Mouse (Mus musculus) G1E-ER4 (cell line): ENCODE measurements around the gene Smarcb1. TPM values are rescaled to one million over a fixed set of nuclear protein-coding genes. Genes with fewer than 3 reads are reported as not detected.

Source experiments
- GATA1 ChIP-seq: IDR thresholded peaks from one replicate; pipeline ENCODE4 v1.8.0; 2012; ENCODE audit warnings: low read length, inconsistent platforms
- polyA plus RNA-seq: library from polyadenylated mRNA; stranded (reverse); fragments of >175 nt; gene quantifications from 2 replicates; pipeline ENCODE4 v1.2.3, GENCODE M21; 2012

Gene Smarcb1
- polyA plus RNA-seq, result 253 and 299 TPM in 2 replicates

- no peak for TF ChIP-seq GATA1
Measured at GRCm38 (mm10) chr10:75921026-75921725, at the start of gene Smarcb1. Gene Smarcb1, minus strand, starts transcription at chr10:75921617.

- TF ChIP-seq GATA1, result no peak
Measured at GRCm38 (mm10) chr10:75954381-75954811, 33.0 kb upstream of the Smarcb1 start, which contains the start of gene Gm5134. Gene Gm5134, plus strand, starts transcription at chr10:75954514.

DNA sequence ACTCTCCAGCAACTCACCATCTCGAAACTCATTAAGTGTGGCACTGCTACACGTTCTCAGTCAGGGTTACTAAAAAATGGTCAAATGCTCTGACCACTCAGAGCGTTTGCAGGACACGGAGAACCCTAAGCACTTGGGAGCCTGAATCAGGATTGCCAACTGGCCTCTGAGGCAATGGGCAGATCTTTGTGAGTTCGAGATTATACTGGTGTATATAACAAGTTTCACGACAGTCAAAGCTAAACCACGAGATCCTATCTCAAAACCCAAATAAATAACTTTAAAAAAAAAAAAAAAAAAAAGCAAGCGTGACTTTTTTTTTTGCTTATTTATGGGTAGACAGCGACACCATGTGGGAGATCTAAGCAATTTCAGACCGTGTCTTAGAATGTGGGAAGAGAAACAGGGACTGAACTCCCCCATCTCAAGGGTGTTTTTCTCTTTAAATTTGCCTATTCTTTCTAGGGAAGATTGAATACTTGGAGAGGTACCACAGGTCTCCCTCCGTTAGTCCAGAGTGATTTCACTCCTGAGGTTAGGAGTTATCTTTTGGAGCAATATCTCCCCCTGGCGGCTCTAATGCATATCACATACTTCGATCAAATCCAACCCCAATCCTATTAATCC lies 30.1 kb upstream of the Smarcb1 start:
- TF ChIP-seq GATA1, result no peak

GRCm38 (mm10) chr10:75950791-75951210 lies 29.4 kb upstream of the Smarcb1 start:
- no peak for TF ChIP-seq GATA1

GRCm38 (mm10) chr10:75949053-75950045 lies 27.9 kb upstream of the Smarcb1 start:
- TF ChIP-seq GATA1, result no peak

DNA sequence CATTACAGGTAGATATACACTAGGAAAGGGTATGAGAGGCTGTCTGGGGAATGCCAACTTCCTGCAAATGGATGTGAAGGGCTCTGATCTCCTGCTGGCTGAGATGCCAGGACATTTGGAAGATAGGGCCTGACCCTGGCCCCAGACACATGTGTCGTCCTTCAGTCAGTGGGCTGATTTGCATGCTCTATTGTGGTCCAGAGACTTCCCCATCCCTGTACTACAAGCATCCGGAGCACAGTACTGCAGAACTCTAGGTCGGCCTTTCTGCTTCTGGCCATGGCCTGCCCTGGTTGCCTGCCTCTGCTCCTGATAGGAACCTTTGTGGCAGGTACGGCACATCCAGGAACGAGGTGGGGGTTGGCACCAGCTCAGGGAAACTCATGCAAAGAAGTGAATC lies 26.7 kb upstream of the Smarcb1 start:
- no peak for TF ChIP-seq GATA1

DNA sequence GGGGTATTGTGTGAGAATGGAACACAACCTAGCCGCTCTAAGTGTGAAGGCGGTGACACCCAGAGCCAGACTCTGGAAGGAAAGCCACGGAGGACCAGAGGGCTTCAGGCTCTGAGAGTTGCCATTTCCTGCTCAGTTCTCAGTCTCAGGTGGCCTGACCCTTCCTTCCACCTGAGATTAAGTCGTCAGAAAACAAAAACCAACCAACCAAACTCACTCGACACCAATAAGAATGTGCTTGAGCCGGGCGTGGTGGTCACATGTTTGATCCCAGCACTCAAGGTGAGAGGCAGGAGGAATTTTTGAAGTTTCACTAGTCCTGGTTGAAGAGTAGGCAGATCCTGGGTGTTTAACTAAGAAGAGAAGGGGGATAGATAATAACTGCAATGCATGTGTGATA lies 24.5 kb upstream of the Smarcb1 start:
- no peak for TF ChIP-seq GATA1

- TF ChIP-seq GATA1, result no peak
Measured at GRCm38 (mm10) chr10:75945213-75945612, 23.8 kb upstream of the Smarcb1 start.

GRCm38 (mm10) chr10:75944066-75944772 lies 22.8 kb upstream of the Smarcb1 start:
- TF ChIP-seq GATA1, result no peak

DNA sequence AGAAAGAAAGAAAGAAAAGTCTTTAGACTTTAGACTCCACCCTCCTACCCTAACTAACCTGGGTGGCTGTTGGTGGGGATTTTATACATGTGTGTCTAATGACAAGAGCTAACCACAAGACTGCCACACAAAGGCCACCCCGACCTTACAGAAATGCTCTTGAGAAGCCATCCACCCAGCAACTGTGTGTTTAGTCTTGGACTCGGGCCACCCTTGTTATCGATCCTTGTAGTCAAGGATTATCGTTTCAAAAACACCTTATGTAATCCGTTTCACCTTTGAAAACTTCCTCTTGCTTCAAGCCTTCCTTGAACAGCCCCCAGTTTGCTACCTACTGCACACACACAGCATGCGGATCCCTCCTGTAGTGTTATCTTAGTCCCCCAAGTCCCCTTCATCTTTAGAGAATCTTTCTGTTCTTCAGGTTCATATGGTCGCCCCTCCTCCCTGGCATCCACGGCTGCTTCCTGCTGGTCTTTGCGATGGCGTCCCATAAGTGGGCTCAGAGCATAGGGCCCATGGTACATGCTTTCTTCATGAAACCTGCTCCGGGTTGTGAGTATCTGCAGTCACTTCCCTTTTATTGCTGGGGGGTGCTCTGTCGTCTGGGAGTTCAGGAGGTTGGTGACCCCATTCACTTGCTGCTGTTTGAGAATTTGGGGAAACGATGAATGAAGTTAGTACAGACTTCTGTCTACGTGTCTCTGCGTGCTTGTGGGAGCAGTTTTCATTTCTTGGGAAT lies 21.5 kb upstream of the Smarcb1 start, which contains the start of gene Vpreb3:
Gene Vpreb3, plus strand, starts transcription at position 322 of the 742 bp plus-strand sequence.
- TF ChIP-seq GATA1, result no peak

GRCm38 (mm10) chr10:75941042-75941824 lies 19.8 kb upstream of the Smarcb1 start:
- TF ChIP-seq GATA1, result no peak

- TF ChIP-seq GATA1, result no peak
Measured at GRCm38 (mm10) chr10:75940520-75940919, 19.1 kb upstream of the Smarcb1 start, which contains the start of gene Gm867. Gene Gm867, minus strand, starts transcription at chr10:75940672.

DNA sequence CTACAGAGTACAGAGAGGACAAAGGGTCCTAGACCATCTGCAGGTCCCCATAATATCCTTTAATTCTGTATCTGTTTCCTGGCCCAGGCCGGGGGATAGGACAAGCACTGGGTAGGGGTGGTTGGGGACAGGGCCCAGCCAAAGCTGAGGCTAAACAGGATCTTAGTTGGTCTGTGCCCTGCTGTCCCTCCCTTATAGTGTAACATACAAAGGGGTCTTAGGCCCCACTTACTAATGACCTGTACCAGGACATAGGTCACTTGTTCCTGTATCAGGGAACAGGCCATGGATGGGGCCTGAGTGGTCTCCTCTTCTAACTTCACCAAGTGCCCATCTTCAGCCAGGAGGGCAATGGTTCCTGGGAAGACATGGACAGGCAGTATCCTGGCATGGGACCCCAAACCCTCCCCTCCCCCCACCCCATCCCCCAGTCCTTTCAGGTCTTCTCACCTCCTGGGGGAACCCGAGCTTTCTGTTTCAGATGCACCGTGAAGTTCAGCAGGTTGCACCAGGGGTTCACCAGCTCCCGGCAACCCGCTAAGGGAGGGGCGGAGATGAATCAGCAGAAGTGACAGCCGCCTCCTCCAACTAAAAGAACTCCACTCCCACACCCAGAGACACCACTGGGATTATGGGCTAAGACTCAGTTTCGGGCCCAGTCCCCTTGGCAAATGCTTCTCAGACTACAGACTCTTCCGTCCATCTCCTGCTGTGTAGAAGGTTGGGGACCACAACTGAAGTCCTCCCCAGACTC lies 18.2 kb upstream of the Smarcb1 start:
- TF ChIP-seq GATA1, result no peak
